Mouse (Mus musculus) myocyte (in vitro differentiated cells): ENCODE results near the gene Gripap1.
"Not testable (repeated sequence)": the region's sequence is repeated elsewhere in the genome, so short reads cannot be mapped to it uniquely, and the experiment has no call there.

Experiments
- MAX ChIP-seq: IDR thresholded peaks from one replicate; pipeline ENCODE4 v1.6.1; 2011; ENCODE audit warnings: low read depth, mild to moderate bottlenecking, control low read depth
- MYOD1 ChIP-seq, 3 experiments: IDR thresholded peaks; one replicate each; pipeline ENCODE4 v1.6.1; 2011; ENCODE audit warnings: control low read depth in 2 of 3, low read depth in 2 of 3, mild to moderate bottlenecking in 2 of 3, moderate library complexity in 1 of 3; ENCODE audit not compliant: insufficient read length in 2 of 3, control insufficient read depth in 1 of 3
- USF1 ChIP-seq: IDR thresholded peaks from one replicate; pipeline ENCODE4 v1.6.1; 2011; ENCODE audit warnings: low read depth, mild to moderate bottlenecking, control low read depth, moderate library complexity

DNA sequence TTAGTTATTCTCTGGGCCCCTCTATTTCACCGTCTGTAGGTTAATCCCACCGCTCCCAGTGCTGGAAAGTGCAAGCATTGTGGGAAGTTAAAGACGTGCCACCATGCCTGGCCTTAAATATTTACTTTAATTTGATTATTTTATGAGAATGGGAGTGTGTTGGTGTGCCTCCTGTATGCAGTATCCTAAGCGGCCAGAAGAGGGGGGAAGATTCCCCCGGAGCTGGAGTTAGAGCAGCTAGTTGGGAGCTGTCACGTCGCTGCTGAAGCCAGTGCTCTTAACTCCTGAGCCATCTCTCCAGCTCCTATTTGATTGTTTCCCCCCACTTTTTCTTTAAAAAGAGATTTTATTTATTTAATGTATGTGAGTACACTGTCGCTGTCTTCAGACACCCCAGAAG lies 25.5 kb downstream of the Gripap1 start:
- not testable (repeated sequence) for TF ChIP-seq MAX; MYOD1 (IDR thresholded peaks at IDR 0.05; ENCODE audit: control insufficient read depth in 1 of 3, insufficient read length in 2 of 3, low read depth in 2 of 3); USF1
